Mouse (Mus musculus): ENCODE measurements around the gene Ppp1r9a. TPM values are rescaled to one million over a fixed set of nuclear protein-coding genes. Genes with fewer than 3 reads are reported as not detected.

Ppp1r9a gene
- total and polyA plus RNA-seq, 3 experiments, result 0.03 TPM; not detected in 2

DNA sequence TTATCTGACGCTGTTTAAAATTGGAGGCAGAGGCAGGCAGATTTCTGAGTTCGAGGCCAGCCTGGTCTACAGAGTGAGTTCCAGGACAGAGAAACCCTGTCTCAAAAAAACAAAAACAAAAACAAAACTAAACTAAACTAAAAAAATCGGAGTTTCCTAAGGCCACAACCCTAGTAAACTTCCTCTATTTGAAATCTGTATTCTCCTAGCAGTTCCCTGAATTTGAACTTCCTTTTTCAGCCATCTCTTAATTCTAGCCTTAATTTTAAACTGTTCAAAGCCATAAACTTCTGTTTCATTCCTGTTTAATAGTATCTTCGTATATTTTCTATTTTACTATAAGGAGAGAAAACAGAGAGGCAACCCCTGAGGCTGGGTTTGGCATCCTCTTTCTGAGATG lies 190.1 kb downstream of the Ppp1r9a start:
- Histone ChIP-seq H3K27ac (ENCODE audit: control insufficient read depth, low read depth, low read length) (no peak overlapping the region), H3K9me3 (replicated peaks; ENCODE audit: insufficient read depth, low read length) (no peaks in the 10 kb centered on the region), H3K4me1 (ENCODE audit: control insufficient read depth in 1 of 2, insufficient read depth in 2 of 2, low read length in 2 of 2) (no peaks in the 10 kb centered on the region), H3K36me3 (ENCODE audit: control insufficient read depth in 1 of 2, insufficient read depth in 2 of 2, low read length in 2 of 2) (no peaks in the 10 kb centered on the region), H3K4me3 (ENCODE audit: control insufficient read depth in 1 of 2, insufficient read depth in 1 of 2, low read depth in 2 of 2, low read length in 2 of 2) (no peak overlapping the region), H3K27me3 (ENCODE audit: control insufficient read depth in 1 of 2, insufficient read depth in 2 of 2, low read length in 2 of 2) (peaks cover 6 to 9% of the 10 kb centered on the region in 2 experiments; a peak in 3 of 4 replicates), H3K79me2 (ENCODE audit: control insufficient read depth, insufficient read depth, low read length, poor library complexity) (no peaks in the 10 kb centered on the region), H3K9ac (ENCODE audit: control insufficient read depth, low read depth, low read length, poor library complexity, severe bottlenecking) (no peak overlapping the region)
- TF ChIP-seq MAFK (IDR thresholded peaks at IDR 0.05; ENCODE audit: borderline replicate concordance, low read depth, low read length), result no peak
- no peak for TF ChIP-seq USF1 (IDR thresholded peaks at IDR 0.05; ENCODE audit: low read depth, low read length)
- TF ChIP-seq E2F4 (IDR thresholded peaks at IDR 0.05; ENCODE audit: borderline replicate concordance, low read depth, low read length), result no peak
- no peak for TF ChIP-seq SIN3A (IDR thresholded peaks at IDR 0.05; ENCODE audit: low read length)
- TF ChIP-seq CHD2 (IDR thresholded peaks at IDR 0.05; ENCODE audit: low read length), result no peak
- TF ChIP-seq TBP (IDR thresholded peaks at IDR 0.05; ENCODE audit: low read depth, low read length), result no peak
- no peak for TF ChIP-seq TCF12 (IDR thresholded peaks at IDR 0.05; ENCODE audit: low read depth, low read length)
- TF ChIP-seq ZNF384 (IDR thresholded peaks at IDR 0.05; ENCODE audit: low read depth, low read length), result no peak
- no peak for TF ChIP-seq CTCF (IDR thresholded peaks at IDR 0.05 in 2 of 3, conservative IDR thresholded peaks at IDR 0.05 in 1 of 3; ENCODE audit: control insufficient read depth in 1 of 3, insufficient read depth in 1 of 3, low read depth in 2 of 3, low read length in 3 of 3, poor library complexity in 1 of 3, severe bottlenecking in 1 of 3)
- no peak for TF ChIP-seq JUND (IDR thresholded peaks at IDR 0.05; ENCODE audit: low read depth, low read length)
- TF ChIP-seq TAL1 (IDR thresholded peaks at IDR 0.05; ENCODE audit: low read length), result no peak
- TF ChIP-seq RAD21 (IDR thresholded peaks at IDR 0.05; ENCODE audit: low read depth, low read length), result no peak
- TF ChIP-seq SMC3 (IDR thresholded peaks at IDR 0.05; ENCODE audit: low read depth, low read length), result no peak
- TF ChIP-seq USF2 (IDR thresholded peaks at IDR 0.05; ENCODE audit: borderline replicate concordance in 1 of 2, insufficient read depth in 1 of 2, low read depth in 1 of 2, low read length in 2 of 2), result no peak
- no peak for TF ChIP-seq ETS1 (IDR thresholded peaks at IDR 0.05; ENCODE audit: low read depth, low read length)
- no peak for TF ChIP-seq ZC3H11A (IDR thresholded peaks at IDR 0.05; ENCODE audit: low read depth, low read length)
- TF ChIP-seq BHLHE40 (IDR thresholded peaks at IDR 0.05; ENCODE audit: borderline replicate concordance, low read depth, low read length), result no peak
- no peak for TF ChIP-seq MAZ (IDR thresholded peaks at IDR 0.05; ENCODE audit: low read depth, low read length)
- DNase-seq (ENCODE audit: low read depth, low spot score), result peak; percentile 8

- H3K4me1 ChIP-seq (ENCODE audit: control insufficient read depth in 1 of 2, insufficient read depth in 2 of 2, low read length in 2 of 2), result no peaks in the 10 kb centered on the region
- H3K9me3 ChIP-seq (replicated peaks; ENCODE audit: insufficient read depth, low read length), result no peaks in the 10 kb centered on the region
- peaks cover 6 to 9% of the 10 kb centered on the region in 2 experiments for H3K27me3 ChIP-seq (ENCODE audit: control insufficient read depth in 1 of 2, insufficient read depth in 2 of 2, low read length in 2 of 2)
- no peaks in the 10 kb centered on the region for H3K79me2 ChIP-seq (ENCODE audit: control insufficient read depth, insufficient read depth, low read length, poor library complexity)
- no peak overlapping the region for H3K27ac ChIP-seq (ENCODE audit: control insufficient read depth, low read depth, low read length)
- no peak overlapping the region for H3K9ac ChIP-seq (ENCODE audit: control insufficient read depth, low read depth, low read length, poor library complexity, severe bottlenecking)
- DNase-seq (ENCODE audit: low read depth, low spot score), result no peak
- no peak overlapping the region for H3K4me3 ChIP-seq (ENCODE audit: control insufficient read depth in 1 of 2, insufficient read depth in 1 of 2, low read depth in 2 of 2, low read length in 2 of 2)
- no peaks in the 10 kb centered on the region for H3K36me3 ChIP-seq (ENCODE audit: control insufficient read depth in 1 of 2, insufficient read depth in 2 of 2, low read length in 2 of 2)
- TF ChIP-seq MEF2A (IDR thresholded peaks at IDR 0.05; ENCODE audit: extremely low read depth, insufficient replicate concordance, low read depth, low read length, poor library complexity, severe bottlenecking) (no peak), BHLHE40 (IDR thresholded peaks at IDR 0.05; ENCODE audit: borderline replicate concordance, low read depth, low read length) (no peak), HCFC1 (IDR thresholded peaks at IDR 0.05; ENCODE audit: low read depth, low read length) (no peak), CHD2 (IDR thresholded peaks at IDR 0.05; ENCODE audit: low read length) (no peak), RCOR1 (IDR thresholded peaks at IDR 0.05; ENCODE audit: low read depth, low read length) (no peak), ELF1 (IDR thresholded peaks at IDR 0.05; ENCODE audit: low read depth, low read length) (no peak), CTCF (IDR thresholded peaks at IDR 0.05 in 2 of 3, conservative IDR thresholded peaks at IDR 0.05 in 1 of 3; ENCODE audit: control insufficient read depth in 1 of 3, insufficient read depth in 1 of 3, low read depth in 2 of 3, low read length in 3 of 3, poor library complexity in 1 of 3, severe bottlenecking in 1 of 3) (no peak), MAX (IDR thresholded peaks at IDR 0.05; ENCODE audit: low read length) (no peak), ZKSCAN1 (IDR thresholded peaks at IDR 0.05; ENCODE audit: low read depth, low read length) (no peak), ETS1 (IDR thresholded peaks at IDR 0.05; ENCODE audit: low read depth, low read length) (no peak), POLR2AphosphoS5 (IDR thresholded peaks at IDR 0.05; ENCODE audit: borderline replicate concordance, low read depth, low read length) (no peak), MYB (IDR thresholded peaks at IDR 0.05; ENCODE audit: low read depth, low read length) (no peak), TBP (IDR thresholded peaks at IDR 0.05; ENCODE audit: low read depth, low read length) (no peak), SIN3A (IDR thresholded peaks at IDR 0.05; ENCODE audit: low read length) (no peak), MYC (IDR thresholded peaks at IDR 0.05; ENCODE audit: low read depth, low read length) (no peak), NELFE (IDR thresholded peaks at IDR 0.05; ENCODE audit: low read depth, low read length) (no peak), CHD1 (IDR thresholded peaks at IDR 0.05; ENCODE audit: low read depth, low read length) (no peak)
Observed at GRCm38 (mm10) chr6:5093516-5093915, 190.8 kb downstream of the Ppp1r9a start.
